Mouse (Mus musculus) adrenal gland, postnatal 4 days (tissue): ENCODE data around the gene Ugt1a6a. TPM values are rescaled to one million over a fixed set of nuclear protein-coding genes. Genes with fewer than 3 reads are reported as not detected.

ENCODE experiments used
- DNase-seq, 2 experiments: peaks; one replicate each; pipeline ENCODE4 v3.0.0; 2021 to 2022; ENCODE audit warnings: low spot score in 2 of 2, mixed read lengths in 2 of 2
- total RNA-seq, 2 experiments: library from RNA; stranded (reverse); gene quantifications; 2 replicates each; pipeline ENCODE4 v1.2.3; 2021

Gene Ugt1a6a
- total RNA-seq, 2 experiments from 2014 or later = 5.2 to 6.3 TPM

DNA sequence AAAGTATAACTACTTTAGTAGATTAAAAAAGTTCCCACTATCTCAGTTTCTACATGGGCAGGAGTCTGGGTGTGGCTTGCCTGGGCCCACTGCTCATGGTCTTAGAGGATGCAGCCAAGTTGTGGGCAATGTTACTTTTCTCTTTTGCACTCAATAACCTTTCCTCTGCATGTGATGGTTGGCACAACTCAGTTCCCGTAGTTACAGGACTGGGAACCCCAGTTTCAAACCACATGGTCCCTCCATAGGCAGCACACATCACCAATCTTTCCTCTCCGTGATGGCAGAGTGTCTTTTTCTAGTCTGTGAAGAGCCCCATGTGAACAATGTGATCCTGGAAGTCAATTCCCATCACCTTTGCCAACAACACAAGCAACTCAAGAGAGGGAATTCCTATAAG, 92.9 kb downstream of the Ugt1a6a start:
- no peak for DNase-seq

DNA sequence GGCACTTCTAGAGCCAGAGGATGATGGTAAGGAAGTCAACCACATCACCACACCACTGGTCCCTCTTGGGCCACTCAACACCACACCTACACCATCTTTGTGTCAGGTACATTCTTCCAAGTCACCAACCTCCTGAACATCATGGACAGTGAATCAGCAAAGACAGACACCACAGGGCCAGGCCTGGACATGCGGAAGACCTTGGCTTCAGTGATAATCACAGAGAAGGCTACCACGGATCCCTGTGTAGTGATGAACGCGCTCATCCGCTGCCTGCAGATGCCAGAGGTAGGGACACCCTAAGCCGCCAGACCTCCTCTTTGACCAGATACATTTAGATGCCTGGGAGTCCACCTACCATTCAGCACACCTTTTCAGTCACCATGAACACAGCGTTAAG, 93.5 kb downstream of the Ugt1a6a start:
- DNase-seq = peak in 1 of 2 experiments; percentile 8

DNA sequence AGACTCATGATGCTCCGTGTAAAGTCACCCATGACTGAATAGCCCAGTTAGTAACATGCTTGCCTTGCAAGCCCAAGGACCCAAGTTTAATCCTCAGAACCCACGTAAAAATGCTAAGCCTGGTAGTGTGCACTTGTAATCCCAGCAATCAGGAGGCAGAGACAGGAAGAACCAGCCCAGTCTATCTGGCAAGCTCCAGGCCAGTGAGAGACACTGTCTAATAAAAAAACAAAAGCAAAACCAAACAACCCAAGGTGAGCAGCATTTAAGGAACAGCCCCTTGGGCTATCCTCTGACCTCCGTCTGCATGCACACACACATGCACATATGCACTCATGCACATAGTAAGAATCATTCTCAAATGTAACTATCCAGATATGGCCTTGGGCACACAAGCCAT, 95.0 kb downstream of the Ugt1a6a start:
- DNase-seq = peak in 1 of 2 experiments; percentile 3

DNA sequence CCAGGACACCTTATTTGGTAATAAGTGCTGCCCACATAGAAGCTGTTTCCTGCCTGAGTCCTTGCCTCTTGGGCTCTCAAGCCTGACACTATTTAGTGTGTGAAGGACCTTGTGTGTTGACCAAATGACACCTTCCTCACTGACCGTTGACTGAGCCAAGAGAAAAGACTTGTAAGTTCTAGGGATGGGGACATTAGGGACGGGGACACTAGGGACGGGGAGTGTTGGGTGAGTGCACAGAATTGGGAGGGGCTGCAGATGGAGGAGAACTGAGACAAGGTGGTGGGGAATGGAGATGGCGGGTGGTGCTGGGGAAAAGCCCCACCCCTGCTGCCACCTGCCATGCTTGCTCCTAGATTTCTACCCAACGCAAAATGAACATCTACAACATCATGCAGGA, 95.4 kb downstream of the Ugt1a6a start:
- peak in 1 of 2 experiments; percentile 18 for DNase-seq

DNA sequence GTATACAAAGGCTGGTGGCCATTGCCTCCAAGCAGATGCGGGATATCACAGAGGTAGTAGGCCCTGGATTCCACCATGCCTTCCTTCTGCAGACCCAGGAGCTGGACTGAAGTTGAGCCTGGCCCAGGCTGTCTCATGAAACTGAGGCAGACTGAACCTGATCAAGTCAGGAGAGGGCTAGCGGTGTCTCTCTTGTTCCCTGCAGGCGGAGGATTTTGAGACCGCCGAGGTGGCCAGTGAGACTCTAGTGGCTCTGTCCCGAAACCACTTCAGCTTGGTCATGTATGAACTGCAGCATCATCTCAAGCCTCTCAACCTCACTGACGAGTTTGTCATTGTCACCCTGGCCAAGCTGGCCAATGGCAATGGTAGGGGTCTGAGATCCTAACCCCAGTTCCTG, 95.8 kb downstream of the Ugt1a6a start:
- peak in 1 of 2 experiments; percentile 8 for DNase-seq

DNA sequence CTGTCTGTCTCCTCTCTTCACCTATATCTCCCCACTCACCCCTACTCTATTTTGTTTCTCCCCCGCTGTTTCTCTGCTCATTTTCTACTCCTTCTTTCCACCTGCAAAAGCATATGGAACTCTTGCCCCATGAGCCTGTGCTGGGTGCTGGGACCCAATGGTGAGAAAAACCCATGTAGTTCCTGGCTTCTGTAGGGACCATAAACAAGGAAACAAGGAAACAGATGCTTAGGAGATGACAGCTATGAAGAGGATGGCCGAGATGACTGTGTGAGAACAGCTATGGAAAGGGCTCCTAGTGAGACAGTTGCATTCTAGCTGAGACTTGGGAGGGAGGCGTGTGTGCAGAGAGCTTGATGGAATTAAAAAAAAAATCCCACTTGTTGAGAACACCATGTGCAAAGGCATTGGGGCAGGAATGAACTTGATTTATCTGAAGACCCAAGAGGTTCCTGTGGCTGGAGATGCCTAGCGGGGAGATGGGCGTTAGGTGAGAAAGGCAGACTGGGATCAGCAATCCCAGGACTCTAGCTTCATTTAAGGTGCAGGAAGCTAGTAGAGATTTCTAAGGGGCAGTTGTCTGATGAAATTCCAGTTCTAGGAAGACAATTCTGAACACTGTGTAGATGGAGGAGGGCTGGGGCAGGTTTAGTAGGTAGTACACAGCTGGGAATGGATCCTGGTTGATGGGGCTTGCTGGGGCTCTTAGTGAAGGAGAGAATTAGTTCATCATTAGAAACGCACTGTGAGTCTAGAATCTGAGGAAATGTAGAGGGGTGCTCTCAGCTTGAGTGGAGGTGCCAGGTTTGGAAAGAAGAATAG, 96.6 kb downstream of the Ugt1a6a start:
- no peak for DNase-seq

DNA sequence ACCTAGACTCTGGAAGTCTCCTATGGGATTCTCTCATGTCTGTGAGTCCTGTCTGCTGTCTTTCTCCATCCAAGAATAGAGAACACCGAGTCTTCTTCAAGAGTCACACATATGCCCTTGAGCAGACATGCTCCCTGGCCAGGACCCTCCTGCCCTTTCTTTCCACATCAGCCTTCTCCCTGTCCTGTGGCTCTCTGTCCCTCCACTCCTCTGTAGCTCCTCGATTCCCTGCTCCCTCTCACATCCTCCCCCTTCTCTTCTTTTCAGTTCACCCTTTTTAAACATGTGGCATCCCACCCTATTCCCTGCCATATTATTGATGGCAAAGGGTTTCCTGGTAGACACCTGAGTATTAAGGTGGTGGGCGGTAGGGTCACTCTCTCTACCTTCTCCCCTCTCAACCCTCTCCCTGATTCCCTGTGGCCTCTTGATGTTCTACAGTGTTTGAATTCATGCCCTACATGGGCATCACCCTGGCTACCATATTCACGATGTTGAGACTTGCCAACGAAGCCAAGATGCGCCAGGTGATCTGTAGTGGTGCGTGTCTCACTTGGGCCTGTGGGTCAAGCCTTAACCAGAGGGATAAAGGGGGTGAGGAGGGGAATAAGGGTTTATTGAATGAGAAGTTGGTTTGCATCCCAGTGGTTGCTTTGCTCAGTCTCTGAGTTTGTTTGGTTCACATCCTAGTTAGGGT, 97.3 kb downstream of the Ugt1a6a start:
- peak in 1 of 2 experiments; percentile 22 for DNase-seq

DNA sequence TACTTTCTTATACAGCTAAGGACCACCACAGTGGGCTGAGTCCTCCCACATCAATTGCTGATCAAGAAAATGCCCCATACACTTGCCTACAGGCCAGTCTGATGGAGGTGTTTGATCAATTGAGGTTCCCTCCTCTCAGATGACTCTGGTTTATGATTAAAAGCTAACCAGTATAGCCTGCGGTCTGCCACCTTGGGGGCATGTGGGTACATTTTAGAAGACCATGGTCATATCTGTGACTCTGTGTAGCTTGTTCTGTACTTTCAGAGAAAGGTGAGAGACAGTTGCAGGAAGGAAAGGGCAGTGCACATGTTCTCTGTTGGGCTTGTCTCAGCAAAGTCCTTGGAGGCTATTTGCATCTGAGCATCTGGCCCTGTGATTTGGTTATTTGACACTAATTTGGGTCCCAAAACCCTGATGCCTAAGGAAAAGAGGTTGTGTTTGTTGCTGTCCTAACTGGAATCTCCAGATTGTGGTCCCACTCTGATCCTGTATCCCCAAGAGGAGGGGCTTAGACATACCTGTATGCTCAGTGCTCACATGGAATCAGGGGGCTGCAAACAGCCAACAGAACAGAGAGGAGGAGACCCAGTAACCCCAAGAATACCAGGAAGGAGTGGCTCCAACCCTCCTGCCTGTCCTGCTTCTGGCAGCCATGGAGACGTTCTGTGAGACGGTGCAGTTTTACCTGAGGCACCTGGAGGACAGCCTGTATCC, 98.2 kb downstream of the Ugt1a6a start:
- DNase-seq = no peak

DNA sequence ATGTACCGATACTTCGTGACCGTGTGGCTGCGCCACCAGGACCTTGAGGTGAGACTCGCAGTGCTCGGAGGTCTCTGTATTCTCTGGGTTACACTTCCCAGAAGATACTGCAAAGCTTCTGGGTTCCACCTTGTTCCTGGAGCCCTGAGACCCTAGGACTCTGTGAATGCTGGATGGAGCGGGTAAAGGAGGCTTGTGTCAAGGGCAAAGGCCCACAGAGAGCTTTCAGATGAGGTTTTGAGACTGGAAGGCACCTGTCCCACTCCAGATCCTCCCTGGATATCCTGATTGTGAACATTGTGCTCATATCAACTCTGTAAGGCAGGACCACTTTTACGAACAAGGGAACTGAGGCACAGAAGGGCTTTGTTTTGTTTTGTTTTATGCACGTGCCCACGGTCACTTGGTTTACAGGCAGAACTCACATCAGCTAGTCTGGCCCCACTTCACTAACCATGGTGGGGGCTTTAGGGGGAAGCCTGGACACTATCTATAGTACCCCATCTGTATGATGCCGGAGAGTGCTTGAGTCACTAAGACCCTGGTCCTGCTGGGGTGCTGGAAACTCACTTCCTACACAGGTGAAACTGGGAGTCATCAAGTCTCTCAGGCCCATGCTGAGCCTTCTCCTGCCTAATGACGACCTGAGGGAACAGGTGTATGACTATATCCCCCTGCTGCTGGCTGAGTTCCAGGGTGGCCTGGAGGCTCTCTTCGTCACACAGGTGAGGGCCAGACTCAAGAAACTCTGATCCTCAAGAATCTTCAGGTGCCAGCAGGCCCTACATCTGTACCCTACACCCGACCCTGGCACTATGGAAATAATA, 99.0 kb downstream of the Ugt1a6a start:
- DNase-seq = no peak

DNA sequence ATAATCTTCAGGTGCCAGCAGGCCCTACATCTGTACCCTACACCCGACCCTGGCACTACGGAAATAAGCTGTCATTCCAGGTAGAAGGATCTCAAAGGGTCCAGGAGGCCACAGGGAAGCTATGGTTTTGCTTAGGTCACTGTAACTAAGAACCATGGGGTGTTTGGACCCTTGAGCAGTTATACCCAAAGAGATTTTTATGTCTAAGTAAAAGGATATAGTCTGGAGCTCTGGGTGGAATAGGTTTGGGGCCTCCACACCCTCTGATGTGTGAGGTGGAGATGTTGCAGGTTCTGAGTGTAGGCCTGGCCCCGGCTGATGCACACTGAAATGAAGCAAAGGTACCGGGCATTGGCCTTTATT, 99.6 kb downstream of the Ugt1a6a start:
- no peak for DNase-seq

DNA sequence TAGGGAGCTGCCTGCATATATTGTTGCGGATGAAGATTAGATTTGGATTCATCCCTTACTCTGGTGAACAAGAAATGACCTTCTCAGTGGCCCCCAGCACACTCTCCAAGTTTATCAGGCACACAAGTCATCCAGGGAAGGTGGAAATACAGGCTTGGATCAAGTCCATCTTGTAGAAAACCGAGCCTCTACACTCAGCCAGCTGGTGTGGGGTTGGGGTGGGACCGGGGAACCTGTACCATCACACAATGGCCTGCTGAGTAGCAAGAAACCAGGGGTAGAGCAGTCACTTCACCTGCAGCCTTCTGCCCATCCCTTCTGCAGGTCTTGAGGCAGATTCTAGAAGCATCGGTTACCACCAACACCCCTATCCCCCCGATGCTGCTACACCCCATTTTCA, 100.0 kb downstream of the Ugt1a6a start:
- no peak for DNase-seq

DNA sequence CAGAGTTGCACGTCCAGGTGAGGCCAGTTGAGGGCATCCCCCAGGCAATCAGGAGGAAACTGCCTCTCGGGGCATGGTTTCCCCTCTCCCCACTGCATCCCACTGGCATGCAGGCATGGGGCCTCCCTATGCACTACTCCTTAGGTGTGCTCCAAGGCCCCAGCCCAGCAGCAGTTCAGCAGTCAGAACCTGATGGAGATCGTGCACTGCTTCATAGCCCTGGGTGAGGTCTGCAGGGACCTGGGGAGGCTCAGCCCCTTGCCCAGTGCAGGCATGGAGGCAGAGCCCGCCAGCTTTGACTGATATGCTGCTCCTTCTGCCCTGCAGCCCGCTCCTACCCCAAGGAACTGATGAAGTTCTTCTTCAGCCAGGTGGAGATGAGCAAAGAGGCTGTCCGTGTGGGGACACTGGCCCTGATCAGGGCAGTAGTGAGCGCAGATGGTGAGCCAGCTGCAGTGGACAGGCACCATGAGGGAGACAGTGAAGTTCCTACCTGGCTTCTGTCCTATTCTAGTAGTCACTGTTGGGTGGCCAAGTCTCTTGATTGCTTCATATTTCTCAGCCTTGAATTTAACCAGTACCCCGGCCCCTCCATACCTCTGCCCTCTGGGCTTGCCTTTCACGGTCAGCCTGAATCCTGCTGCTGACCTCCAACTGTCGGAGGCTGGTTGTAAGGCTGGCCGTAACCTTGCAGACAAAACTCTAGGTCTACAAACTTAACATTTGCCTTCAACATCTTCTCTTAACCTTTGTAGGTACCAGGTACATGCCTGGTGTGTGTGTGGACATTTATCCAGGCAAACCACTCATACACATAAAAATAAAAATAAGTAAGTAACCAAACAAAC, 100.7 kb downstream of the Ugt1a6a start:
- DNase-seq = no peak

DNA sequence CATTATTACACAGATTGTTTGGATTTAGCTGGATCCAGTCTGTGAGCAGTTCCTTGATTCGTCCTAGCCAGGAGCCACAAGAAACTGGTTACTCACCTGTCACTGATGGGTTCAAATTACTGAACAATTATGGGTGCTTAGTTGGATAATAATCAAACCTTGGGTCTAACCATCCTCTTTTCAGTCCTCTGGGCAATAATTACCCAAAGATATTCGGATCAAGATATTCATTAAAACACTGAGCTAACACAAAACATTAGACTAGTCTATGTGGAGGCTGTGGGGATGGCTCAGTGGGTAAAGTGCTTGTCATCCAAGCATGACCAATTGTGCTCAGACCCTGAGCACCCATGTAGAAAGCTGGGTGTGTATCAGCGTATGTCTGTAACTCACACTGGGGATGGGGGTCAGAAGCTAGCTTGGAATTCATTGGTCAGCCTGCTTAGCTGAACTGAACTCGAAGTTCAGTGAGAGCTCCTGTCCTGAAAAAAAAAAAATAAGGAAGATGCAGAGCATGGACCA, 101.3 kb downstream of the Ugt1a6a start:
- DNase-seq = no peak

DNA sequence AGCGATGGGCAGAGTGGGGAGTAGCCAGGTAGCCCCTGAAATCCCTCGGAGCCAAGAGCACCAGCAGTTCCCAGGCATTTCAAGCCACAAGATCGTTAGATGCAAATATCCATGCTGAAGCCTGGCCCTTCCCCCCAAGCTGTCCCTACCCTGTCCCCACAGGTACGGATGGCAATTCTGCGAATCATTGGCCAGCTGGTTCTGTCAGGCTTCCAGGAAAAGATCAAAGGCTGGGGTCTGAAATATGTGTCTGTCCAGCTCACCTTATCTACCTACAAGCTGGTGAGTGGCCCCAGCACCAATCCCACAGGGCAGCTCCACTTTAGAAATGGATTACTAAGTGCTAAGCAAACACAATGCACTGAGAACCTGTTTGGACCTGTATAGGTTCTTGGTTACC, 102.7 kb downstream of the Ugt1a6a start:
- no peak for DNase-seq

DNA sequence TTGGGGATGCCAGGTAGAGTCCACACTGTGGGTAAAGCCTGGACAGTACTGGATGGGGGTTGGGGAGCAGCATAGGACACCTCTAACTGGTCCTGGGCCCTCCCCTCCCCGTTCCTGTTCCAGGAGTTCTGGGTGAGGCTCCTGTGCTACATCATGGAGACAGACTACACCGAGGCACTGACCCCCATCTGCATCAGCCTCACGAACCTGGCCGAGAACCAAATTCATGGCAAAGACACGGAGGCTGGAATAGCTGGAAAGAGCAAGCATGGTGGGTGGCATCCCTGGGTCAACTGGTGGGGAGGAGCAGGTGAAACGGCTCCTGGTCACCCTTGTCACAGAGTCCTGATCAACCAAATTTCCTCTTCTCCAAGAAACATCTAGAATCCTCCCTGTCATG, 104.2 kb downstream of the Ugt1a6a start:
- DNase-seq = no peak

DNA sequence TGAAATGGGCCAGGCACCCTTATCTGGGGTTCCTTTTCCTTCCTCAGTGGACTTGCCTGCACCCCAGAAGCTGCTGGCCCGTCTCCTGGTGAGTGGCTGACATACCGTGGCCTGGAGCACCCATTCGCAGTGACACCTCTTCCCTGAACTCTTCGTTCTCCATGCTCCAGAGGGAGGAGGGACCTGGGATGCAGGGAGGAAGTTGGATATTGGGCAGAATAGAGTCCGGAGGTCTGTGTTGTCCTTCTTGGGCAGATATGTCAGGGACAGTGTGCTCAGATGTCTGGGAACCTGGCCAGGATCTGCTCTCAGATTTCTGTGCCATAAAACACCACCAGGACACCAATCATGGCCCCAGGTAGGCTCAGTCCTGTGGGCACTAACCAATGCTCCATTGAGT, 105.5 kb downstream of the Ugt1a6a start:
- DNase-seq = no peak

DNA sequence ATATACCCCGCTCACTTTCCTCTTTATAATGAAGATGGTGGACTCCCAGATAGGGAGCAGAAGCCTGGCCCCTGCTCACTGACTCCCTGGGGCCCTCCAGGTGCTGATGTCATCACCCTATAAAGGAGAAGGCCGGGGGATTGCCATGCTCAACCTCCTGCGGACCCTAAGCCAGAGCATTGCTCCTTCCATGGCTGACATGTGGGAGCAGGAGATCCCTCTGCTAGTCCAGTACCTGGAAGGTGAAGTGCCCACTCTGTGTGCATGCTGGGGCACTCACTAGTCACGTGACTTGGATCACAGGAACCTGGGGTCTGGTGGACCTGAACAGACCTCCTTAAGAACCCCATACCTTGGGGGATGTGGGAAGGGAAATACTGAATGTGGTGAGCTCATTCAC, 106.0 kb downstream of the Ugt1a6a start:
- DNase-seq = no peak

DNA sequence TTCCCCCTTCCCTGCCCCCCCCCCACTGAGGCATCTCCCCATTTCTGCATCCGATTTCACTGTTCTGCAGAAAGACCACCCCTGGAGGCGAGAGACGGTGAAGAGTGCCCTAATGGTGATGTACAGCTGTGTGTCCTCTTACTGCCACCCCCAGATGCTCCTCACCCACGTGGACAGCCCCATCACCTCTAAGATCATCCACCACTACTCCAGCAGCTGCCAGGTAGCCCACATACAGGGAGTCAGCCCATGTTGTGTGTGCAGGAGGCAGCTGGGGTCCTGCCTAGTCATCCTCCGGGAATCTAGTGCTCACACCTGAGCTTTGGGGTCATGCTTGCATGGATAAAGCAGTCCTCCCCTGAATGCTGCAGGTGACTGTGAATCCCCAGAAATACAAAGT, 109.3 kb downstream of the Ugt1a6a start:
- DNase-seq = no peak

DNA sequence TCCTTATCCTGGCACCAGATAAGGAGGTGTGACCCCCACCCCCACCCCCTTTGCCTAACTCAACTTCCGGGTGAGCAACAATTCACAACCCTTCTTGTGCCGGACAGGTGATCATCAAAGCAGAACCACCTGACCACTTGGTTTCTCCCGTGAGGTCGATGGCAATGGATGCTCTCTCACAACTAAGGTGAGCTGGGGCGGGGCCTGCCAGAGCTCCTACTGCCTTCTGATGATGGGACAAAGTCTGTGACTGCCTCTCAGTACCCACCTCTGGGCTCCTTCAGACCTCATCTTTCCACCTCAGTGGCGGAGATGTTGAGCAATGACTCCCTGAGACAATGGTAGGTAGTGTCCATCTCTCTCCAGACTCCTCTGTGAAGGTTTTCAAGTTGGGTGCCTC, 111.3 kb downstream of the Ugt1a6a start:
- DNase-seq = no peak

DNA sequence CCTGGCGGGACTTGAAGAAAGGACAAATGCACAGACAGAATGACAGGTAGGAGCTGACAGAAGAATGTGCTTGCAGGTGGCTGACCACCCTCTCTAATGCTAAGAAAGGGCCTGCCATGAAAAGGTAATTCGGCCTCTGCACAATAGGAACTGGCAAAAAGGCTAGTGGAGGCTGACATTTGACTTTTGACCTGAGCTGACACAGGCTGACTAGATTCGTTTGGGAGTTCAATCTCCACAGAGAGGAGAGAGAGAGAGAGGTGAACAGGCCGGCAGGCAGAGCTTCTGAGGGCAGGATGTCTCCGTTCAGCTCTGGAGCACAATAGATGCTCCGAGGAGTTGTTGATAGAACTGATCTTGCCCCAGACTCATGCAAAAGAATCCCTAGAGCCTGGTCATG, 111.8 kb downstream of the Ugt1a6a start:
- no peak for DNase-seq
